Comparison of ENCODE assay signal across 18 mouse cellular contexts in the genomic region with DNA sequence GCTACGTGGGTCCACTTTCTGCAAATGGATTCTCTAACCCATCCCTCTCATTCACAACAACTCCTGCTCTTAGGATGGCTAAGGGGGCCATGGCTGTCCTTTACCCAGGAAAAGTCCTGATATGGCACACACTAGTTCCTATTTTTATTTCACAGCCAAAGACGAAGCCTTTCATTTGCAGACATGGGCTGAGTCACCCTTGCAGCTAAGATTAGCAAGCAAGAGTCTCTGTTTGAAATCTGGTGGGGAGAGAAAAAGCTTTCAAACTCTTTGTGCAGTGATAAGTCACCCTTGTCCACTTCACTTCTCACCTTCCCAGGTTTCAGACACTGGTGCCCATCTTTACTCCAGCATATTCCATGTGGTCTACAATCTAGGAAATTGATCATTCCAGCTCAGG. TPM values are rescaled to one million over a fixed set of nuclear protein-coding genes. Genes with fewer than 3 reads are reported as not detected.
DNase-seq lines count a peak whose midpoint lies in the region; ATAC-seq lines count a peak whose summit lies in the region.
"Had no signal": no experiment of that assay in that cellular context is flagged by ENCODE, and none has a peak within 500 bp of the region (broad histone marks: within the 10 kb centered on the region; RNA-seq: fewer than 3 reads in every experiment).

No protein-coding gene starts in this region.

- no peak overlapping the region for H3K4me2 ChIP-seq in heart, embryonic 12.5 days
- no peak overlapping the region for H3K4me2 ChIP-seq in midbrain, embryonic 13.5 days (replicated peaks)
- H3K4me2 ChIP-seq: forebrain, embryonic 15.5 days; hindbrain, embryonic 12.5 days; kidney, embryonic 15.5 days; neural tube, embryonic 12.5 days; stomach, embryonic 15.5 days had no signal

- WGBS in heart, embryonic 12.5 days = 20% methylated on average over 2 of the region's 2 CpGs
- 80% methylated on average over 2 of the region's 2 CpGs for WGBS in midbrain, embryonic 13.5 days

- no peak overlapping the region for H3K4me3 ChIP-seq in heart, embryonic 12.5 days
- no peak overlapping the region for H3K4me3 ChIP-seq in midbrain, embryonic 13.5 days (replicated peaks)
- H3K4me3 ChIP-seq: forebrain, embryonic 15.5 days; hindbrain, embryonic 12.5 days; kidney, embryonic 15.5 days; neural tube, embryonic 12.5 days; stomach, embryonic 15.5 days had no signal

- no peak for ATAC-seq in heart, embryonic 12.5 days (ENCODE audit: insufficient number of reproducible peaks, low FRiP score)
- peak; percentile 28; the same call in 1 of the 2 replicates for ATAC-seq in granulocyte monocyte progenitor cell, adult 5-6 weeks (replicated peaks; ENCODE audit: poor library complexity, severe bottlenecking)
- no peak for ATAC-seq in midbrain, embryonic 13.5 days
- ATAC-seq: forebrain, embryonic 15.5 days; midbrain, embryonic 16.5 days had no signal

- DNase-seq in heart, adult 9 months (ENCODE audit: low spot score in 2 of 2) = no peak
- peak; percentile 19 for DNase-seq in right cerebral cortex, adult 18-20 months
- DNase-seq in right cerebral cortex, postnatal 10 days (ENCODE audit: low spot score in 2 of 2) = no peak
- peak; percentile 6 for DNase-seq in NIH3T3 (ENCODE audit: low read depth)
- no peak for DNase-seq in embryo, embryonic 11 days
- DNase-seq: cerebellum, adult 18-20 months; gastrocnemius, postnatal 14 days; lung, adult 2 months; thymus, postnatal 36 days had no signal

- H3K4me1 ChIP-seq in heart, embryonic 12.5 days (replicated peaks) = peaks cover 9% of the 10 kb centered on the region
- no peaks in the 10 kb centered on the region for H3K4me1 ChIP-seq in midbrain, embryonic 13.5 days (replicated peaks)
- H3K4me1 ChIP-seq: forebrain, embryonic 15.5 days; hindbrain, embryonic 12.5 days; neural tube, embryonic 12.5 days; stomach, embryonic 15.5 days had no signal

- no peaks in the 10 kb centered on the region for H3K36me3 ChIP-seq in heart, embryonic 12.5 days
- H3K36me3 ChIP-seq in midbrain, embryonic 13.5 days = no peaks in the 10 kb centered on the region
- H3K36me3 ChIP-seq: forebrain, embryonic 15.5 days; hindbrain, embryonic 12.5 days; kidney, embryonic 15.5 days; neural tube, embryonic 12.5 days; stomach, embryonic 15.5 days had no signal

- no peaks in the 10 kb centered on the region for H3K27me3 ChIP-seq in heart, embryonic 12.5 days (replicated peaks)
- H3K27me3 ChIP-seq in midbrain, embryonic 13.5 days = peaks cover 72% of the 10 kb centered on the region
- H3K27me3 ChIP-seq: forebrain, embryonic 15.5 days had no signal

- H3K9me3 ChIP-seq in heart, embryonic 12.5 days (replicated peaks) = no peaks in the 10 kb centered on the region
- H3K9me3 ChIP-seq in midbrain, embryonic 13.5 days = no peaks in the 10 kb centered on the region
- H3K9me3 ChIP-seq: forebrain, embryonic 15.5 days; hindbrain, embryonic 12.5 days; kidney, embryonic 15.5 days; neural tube, embryonic 12.5 days; stomach, embryonic 15.5 days had no signal

- H3K27ac ChIP-seq in heart, embryonic 12.5 days (ENCODE audit: poor library complexity, severe bottlenecking) = peak overlapping the region; percentile 74
- no peak overlapping the region for H3K27ac ChIP-seq in midbrain, embryonic 13.5 days
- H3K27ac ChIP-seq: forebrain, embryonic 15.5 days; hindbrain, embryonic 12.5 days; kidney, embryonic 15.5 days; neural tube, embryonic 12.5 days; stomach, embryonic 15.5 days had no signal

- no peak overlapping the region for H3K9ac ChIP-seq in heart, embryonic 12.5 days
- no peak overlapping the region for H3K9ac ChIP-seq in midbrain, embryonic 13.5 days (replicated peaks)
- H3K9ac ChIP-seq: forebrain, embryonic 15.5 days; hindbrain, embryonic 12.5 days; kidney, embryonic 15.5 days; neural tube, embryonic 12.5 days; stomach, embryonic 15.5 days had no signal

RNA-seq across cellular contexts. Expression of a gene that starts 36.9 kb away (rescaled TPM):
- 3,404 and 3,505 TPM in 2 replicates for polyA plus RNA-seq in heart, embryonic 12.5 days (2016; fragmentation: Nextera tagmentation; extraction: Ambion mirVana)
- 2,489 and 3,033 TPM in 2 replicates for total RNA-seq in granulocyte monocyte progenitor cell, adult 5-6 weeks (2014; fragmentation: Nextera tagmentation)
- 1,767 and 2,018 TPM in 2 replicates for total RNA-seq in granulocyte monocyte progenitor cell, adult 5-6 weeks (2017)
- 6,172 and 6,685 TPM in 2 replicates for polyA plus RNA-seq in midbrain, embryonic 13.5 days (2015; fragmentation: Nextera tagmentation; extraction: Ambion mirVana)

Comparison
In these comparisons a context has a peak if more than half of its experiments do, and no peak if none do; other contexts are left out.
1. DNase-seq: peak in right cerebral cortex, adult 18-20 months (single experiment) and NIH3T3 (single experiment); none in heart, adult 9 months (0 of 2), right cerebral cortex, postnatal 10 days (0 of 2) and embryo, embryonic 11 days (single experiment).